Mouse (Mus musculus) spleen, adult 2 months (tissue): ENCODE results near the gene Ubb. TPM values are rescaled to one million over a fixed set of nuclear protein-coding genes. Genes with fewer than 3 reads are reported as not detected.

Experiments
- DNase-seq, 2 experiments: peaks; one replicate each; pipeline versions ENCODE4 v3.0.0 to v3.0.0-alpha.2; 2012 to 2021; ENCODE audit warnings: low spot score in 2 of 2, low read depth in 1 of 2
- H3K27ac ChIP-seq: fragments of 200-500 bp; 2 replicates; pipeline ENCODE4 v1.5.1; 2012; ENCODE audit warnings: low read length, inconsistent platforms; ENCODE audit not compliant: insufficient read depth
- H3K27me3 ChIP-seq: fragments of 200-500 bp; 2 replicates; pipeline ENCODE4 v1.6.1; 2012; ENCODE audit warnings: mild to moderate bottlenecking, moderate library complexity, low read length, inconsistent platforms; ENCODE audit not compliant: control insufficient read depth, insufficient read depth
- H3K36me3 ChIP-seq: fragments of 200-500 bp; 2 replicates; pipeline ENCODE4 v1.6.1; 2012; ENCODE audit warnings: mild to moderate bottlenecking, low read length, inconsistent platforms; ENCODE audit not compliant: control insufficient read depth, insufficient read depth
- H3K4me1 ChIP-seq: fragments of 200-500 bp; 2 replicates; pipeline ENCODE4 v1.6.1; 2011; ENCODE audit warnings: inconsistent platforms; ENCODE audit not compliant: control insufficient read depth, insufficient read depth, insufficient read length
- H3K4me3 ChIP-seq: fragments of 200-500 bp; 2 replicates; pipeline ENCODE4 v1.5.1; 2011; ENCODE audit warnings: mild to moderate bottlenecking, inconsistent platforms; ENCODE audit not compliant: insufficient read depth, insufficient read length; ENCODE audit errors: extremely low read depth
- CTCF ChIP-seq: fragments of 200-500 bp; IDR thresholded peaks from 2 replicates; pipeline ENCODE4 v1.5.1; 2011; ENCODE audit warnings: mild to moderate bottlenecking, inconsistent platforms; ENCODE audit not compliant: insufficient read depth, insufficient read length, insufficient replicate concordance; ENCODE audit errors: extremely low read depth
- POLR2A ChIP-seq: fragments of 200-500 bp; IDR thresholded peaks from 2 replicates; pipeline ENCODE4 v1.6.1; 2011; ENCODE audit warnings: low read depth, low read length, inconsistent platforms
- WGBS: fragments of 180-500 bp; shearing (Covaris S2); methylation state at CpG from one replicate; pipeline ENCODE4 v1.1.7; 2018; 5-methylcytosine and 5-hydroxymethylcytosine counted together
- polyA plus RNA-seq: library from polyadenylated mRNA; depleted of rRNA; stranded (reverse); fragments of >200 nt; gene quantifications from 2 replicates; pipeline ENCODE4 v1.2.3, GENCODE M21; 2012

The Ubb gene
- polyA plus RNA-seq, 1 experiment = 1,229 TPM

GRCm38 (mm10) chr11:62539089-62539890, 11.7 kb upstream of the Ubb start, which contains the start of gene Cenpv:
Gene Cenpv, minus strand, starts transcription at chr11:62539261.
- peak in 1 of 2 experiments; percentile 58 for DNase-seq
- 6% methylated on average over 55 of the region's 57 CpGs for WGBS
- TF ChIP-seq CTCF = no peak
- TF ChIP-seq POLR2A = no peak
- Histone ChIP-seq H3K27me3 (peaks cover 10% of the 10 kb centered on the region; the same call in 1 of the 2 replicates), H3K36me3 (no peaks in the 10 kb centered on the region), H3K4me3 (peak within 1 kb of the TSS; percentile 72), H3K4me1 (peaks cover 4% of the 10 kb centered on the region), H3K27ac (peak within 1 kb of the TSS; percentile 24; the same call in 1 of the 2 replicates)

- DNase-seq = no peak
- peaks cover 6% of the 10 kb centered on the region for H3K4me1 ChIP-seq
- H3K27ac ChIP-seq = no peak overlapping the region
- peaks cover 10% of the 10 kb centered on the region; the same call in 1 of the 2 replicates for H3K27me3 ChIP-seq
- WGBS = 86% methylated on average over 7 of the region's 7 CpGs
- no peaks in the 10 kb centered on the region for H3K36me3 ChIP-seq
- no peak overlapping the region for H3K4me3 ChIP-seq
- TF ChIP-seq POLR2A = no peak
- no peak for TF ChIP-seq CTCF
Observed at GRCm38 (mm10) chr11:62540167-62540566, 10.8 kb upstream of the Ubb start.

- H3K36me3 ChIP-seq = no peaks in the 10 kb centered on the region
- TF ChIP-seq CTCF = no peak
- TF ChIP-seq POLR2A = no peak
- H3K4me3 ChIP-seq = no peak overlapping the region
- no peak overlapping the region for H3K27ac ChIP-seq
- DNase-seq = no peak
- H3K4me1 ChIP-seq = peaks cover 6% of the 10 kb centered on the region
- peaks cover 10% of the 10 kb centered on the region; the same call in 1 of the 2 replicates for H3K27me3 ChIP-seq
- WGBS = 70% methylated on average over 2 of the region's 2 CpGs
Observed at GRCm38 (mm10) chr11:62540969-62541368, 10.0 kb upstream of the Ubb start.

GRCm38 (mm10) chr11:62541581-62541980, 9.4 kb upstream of the Ubb start:
- Histone ChIP-seq H3K27me3 (peaks cover 10% of the 10 kb centered on the region; the same call in 1 of the 2 replicates), H3K4me1 (peaks cover 6% of the 10 kb centered on the region), H3K4me3 (no peak overlapping the region), H3K27ac (no peak overlapping the region), H3K36me3 (no peaks in the 10 kb centered on the region)
- WGBS = 77% methylated on average over 8 of the region's 8 CpGs
- TF ChIP-seq POLR2A (no peak), CTCF (no peak)
- DNase-seq = no peak

GRCm38 (mm10) chr11:62543991-62544390, 7.0 kb upstream of the Ubb start:
- peaks cover 2% of the 10 kb centered on the region; the same call in 1 of the 2 replicates for H3K4me1 ChIP-seq
- no peak overlapping the region for H3K4me3 ChIP-seq
- H3K27me3 ChIP-seq = peaks cover 2% of the 10 kb centered on the region; the same call in 1 of the 2 replicates
- H3K36me3 ChIP-seq = no peaks in the 10 kb centered on the region
- 65% methylated on average over 3 of the region's 3 CpGs for WGBS
- no peak for DNase-seq
- TF ChIP-seq POLR2A (no peak), CTCF (no peak)
- H3K27ac ChIP-seq = no peak overlapping the region

- H3K4me3 ChIP-seq = no peak overlapping the region
- no peak for TF ChIP-seq CTCF
- no peak for TF ChIP-seq POLR2A
- peak in 1 of 2 experiments; percentile 14 for DNase-seq
- H3K27ac ChIP-seq = no peak overlapping the region
- peaks cover 11% of the 10 kb centered on the region for H3K36me3 ChIP-seq
- H3K27me3 ChIP-seq = no peaks in the 10 kb centered on the region
- H3K4me1 ChIP-seq = no peaks in the 10 kb centered on the region
- 5% methylated on average over 5 of the region's 5 CpGs for WGBS
Observed at GRCm38 (mm10) chr11:62549782-62550181, 1.2 kb upstream of the Ubb start.
